Mouse (Mus musculus) lung, adult 2 months (tissue): ENCODE measurements around the gene Tcf23.

Experiments used
- CTCF ChIP-seq: fragments of 200-500 bp; IDR thresholded peaks from 2 replicates; pipeline ENCODE4 v1.5.1; 2011; ENCODE audit warnings: mild to moderate bottlenecking, low read length, control low read depth; ENCODE audit not compliant: insufficient read depth
- POLR2A ChIP-seq: fragments of 200-500 bp; IDR thresholded peaks from 2 replicates; pipeline ENCODE4 v1.6.1; 2011; ENCODE audit warnings: low read depth, mild to moderate bottlenecking, control low read depth, low read length, borderline replicate concordance; ENCODE audit errors: extremely low read depth

- TF ChIP-seq CTCF (no peak), POLR2A (no peak)
Observed at GRCm38 (mm10) chr5:30927945-30928529, 40.4 kb upstream of the Tcf23 start.
